Mouse (Mus musculus): ENCODE measurements around the gene Jhy. TPM values are rescaled to one million over a fixed set of nuclear protein-coding genes. Genes with fewer than 3 reads are reported as not detected.

The Jhy gene
- polyA plus RNA-seq, 1 experiment: 28.7 TPM

DNA sequence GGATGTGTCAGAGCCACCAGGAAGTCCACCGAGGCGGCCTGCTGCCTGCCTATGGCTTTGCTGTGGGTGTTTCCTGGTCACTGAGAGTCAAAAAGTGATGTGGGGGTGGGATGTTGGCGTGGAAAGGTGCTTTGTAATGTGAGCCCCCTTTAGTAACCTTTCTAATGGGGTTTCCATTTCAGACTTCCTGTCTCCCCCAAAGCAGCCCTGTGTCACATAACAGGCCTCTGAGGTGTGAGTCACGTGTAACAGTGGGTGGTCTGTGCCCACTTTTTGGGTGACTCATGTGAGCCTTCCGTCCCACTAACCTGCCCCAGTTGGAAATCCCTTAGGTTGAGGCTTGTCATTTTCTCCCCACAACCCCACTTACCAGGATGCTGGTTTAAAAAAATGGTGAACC is 30.2 kb upstream of the Jhy start:
- Histone ChIP-seq H3K27ac (ENCODE audit: control insufficient read depth, insufficient read depth, low read depth, low read length) (no peak overlapping the region), H3K27me3 (ENCODE audit: control insufficient read depth, insufficient read depth, low read length) (no peaks in the 10 kb centered on the region), H3K36me3 (ENCODE audit: control insufficient read depth, insufficient read depth, low read length) (no peaks in the 10 kb centered on the region), H3K4me1 (ENCODE audit: control insufficient read depth, insufficient read depth, low read length) (peaks cover 4% of the 10 kb centered on the region), H3K4me3 (ENCODE audit: control insufficient read depth, low read depth, low read length) (peak overlapping the region; percentile 67)
- TF ChIP-seq POLR2A (IDR thresholded peaks at IDR 0.05; ENCODE audit: control insufficient read depth, low read depth, low read length): no peak
- TF ChIP-seq CTCF (IDR thresholded peaks at IDR 0.05; ENCODE audit: control insufficient read depth, insufficient read depth, insufficient replicate concordance, low read depth, low read length): no peak

DNA sequence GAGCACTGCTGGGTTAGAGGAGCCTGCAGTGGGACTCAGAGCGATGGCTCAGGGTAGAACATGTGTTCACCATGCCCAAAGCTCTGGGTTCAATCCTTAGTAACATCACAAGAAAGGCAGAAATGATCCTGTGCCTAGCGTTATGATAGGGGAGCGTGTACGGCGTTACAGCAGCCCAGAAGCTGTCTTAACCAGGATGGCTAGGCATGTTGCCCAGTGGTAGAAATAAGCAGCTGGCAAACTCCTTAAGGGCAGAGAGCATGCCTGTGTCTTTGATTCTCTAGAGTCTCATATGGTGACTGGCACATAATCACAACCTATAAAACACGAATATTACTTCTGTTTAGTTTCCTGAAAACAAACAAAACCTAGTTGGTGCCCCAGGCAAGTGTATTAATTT is 27.6 kb upstream of the Jhy start:
- Histone ChIP-seq H3K4me1 (ENCODE audit: control insufficient read depth, insufficient read depth, low read length) (peaks cover 4% of the 10 kb centered on the region), H3K4me3 (ENCODE audit: control insufficient read depth, low read depth, low read length) (no peak overlapping the region), H3K36me3 (ENCODE audit: control insufficient read depth, insufficient read depth, low read length) (no peaks in the 10 kb centered on the region), H3K27ac (ENCODE audit: control insufficient read depth, insufficient read depth, low read depth, low read length) (no peak overlapping the region), H3K27me3 (ENCODE audit: control insufficient read depth, insufficient read depth, low read length) (no peaks in the 10 kb centered on the region)
- TF ChIP-seq POLR2A (IDR thresholded peaks at IDR 0.05; ENCODE audit: control insufficient read depth, low read depth, low read length): no peak
- no peak for TF ChIP-seq CTCF (IDR thresholded peaks at IDR 0.05; ENCODE audit: control insufficient read depth, insufficient read depth, insufficient replicate concordance, low read depth, low read length)

DNA sequence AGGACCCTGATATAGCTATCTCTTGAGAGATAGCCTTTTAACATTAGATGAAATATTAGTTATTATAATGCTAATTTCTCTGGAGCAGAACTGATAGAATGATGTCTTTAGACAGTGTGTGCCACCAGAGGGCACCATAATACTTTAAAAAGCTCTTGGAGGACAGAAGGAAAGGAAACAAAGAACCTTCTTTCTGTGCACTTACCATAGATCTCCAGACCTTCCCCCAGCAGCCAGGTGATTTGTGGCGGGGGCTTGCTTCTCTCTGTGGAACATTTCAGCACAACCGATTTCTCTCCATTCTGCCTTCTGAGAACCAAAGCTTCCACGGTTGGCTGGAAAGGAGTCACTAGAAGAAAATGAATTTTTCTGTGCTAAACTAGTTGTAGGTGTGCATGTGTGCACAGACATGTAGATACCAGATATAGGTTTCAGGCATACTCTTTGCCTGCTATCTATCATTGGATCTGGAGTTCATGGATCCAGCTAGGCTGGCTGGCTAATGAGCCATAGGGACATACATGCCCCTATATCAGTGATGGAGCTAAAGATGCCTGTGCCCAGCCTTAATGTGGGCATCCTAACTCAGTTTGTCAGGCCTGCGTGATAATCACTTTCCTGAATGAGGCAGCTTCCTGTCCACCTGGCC is 26.1 kb upstream of the Jhy start:
- Histone ChIP-seq H3K4me3 (ENCODE audit: control insufficient read depth, low read depth, low read length) (no peak overlapping the region), H3K27me3 (ENCODE audit: control insufficient read depth, insufficient read depth, low read length) (no peaks in the 10 kb centered on the region), H3K4me1 (ENCODE audit: control insufficient read depth, insufficient read depth, low read length) (peaks cover 4% of the 10 kb centered on the region), H3K27ac (ENCODE audit: control insufficient read depth, insufficient read depth, low read depth, low read length) (no peak overlapping the region), H3K36me3 (ENCODE audit: control insufficient read depth, insufficient read depth, low read length) (no peaks in the 10 kb centered on the region)
- TF ChIP-seq CTCF (IDR thresholded peaks at IDR 0.05; ENCODE audit: control insufficient read depth, insufficient read depth, insufficient replicate concordance, low read depth, low read length) (no peak), POLR2A (IDR thresholded peaks at IDR 0.05; ENCODE audit: control insufficient read depth, low read depth, low read length) (no peak)

DNA sequence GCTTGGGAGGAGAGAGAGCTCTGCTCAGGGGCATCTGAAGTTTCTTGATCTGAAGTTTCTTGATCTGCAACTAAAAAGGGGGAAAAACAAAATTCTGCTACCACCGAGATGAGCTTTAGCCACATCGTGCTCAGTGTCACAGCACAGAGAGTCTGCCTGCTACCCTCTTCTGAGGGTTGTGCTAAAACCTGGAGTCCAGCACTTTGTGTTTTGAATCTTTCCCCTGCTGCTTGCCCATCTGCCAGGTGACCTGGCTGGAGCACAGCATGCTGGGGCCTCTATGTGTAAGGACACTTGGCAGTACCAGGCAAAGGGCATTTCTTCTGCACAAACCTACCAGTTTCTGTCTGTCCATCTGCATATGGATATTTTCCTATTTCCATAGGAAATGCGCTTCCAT is 20.4 kb upstream of the Jhy start:
- Histone ChIP-seq H3K4me3 (ENCODE audit: control insufficient read depth, low read depth, low read length) (no peak overlapping the region), H3K4me1 (ENCODE audit: control insufficient read depth, insufficient read depth, low read length) (no peaks in the 10 kb centered on the region), H3K27ac (ENCODE audit: control insufficient read depth, insufficient read depth, low read depth, low read length) (no peak overlapping the region), H3K36me3 (ENCODE audit: control insufficient read depth, insufficient read depth, low read length) (no peaks in the 10 kb centered on the region; the same call in none of the 2 replicates), H3K27me3 (ENCODE audit: control insufficient read depth, insufficient read depth, low read length) (no peaks in the 10 kb centered on the region)
- TF ChIP-seq CTCF (IDR thresholded peaks at IDR 0.05; ENCODE audit: control insufficient read depth, insufficient read depth, insufficient replicate concordance, low read depth, low read length): no peak
- TF ChIP-seq POLR2A (IDR thresholded peaks at IDR 0.05; ENCODE audit: control insufficient read depth, low read depth, low read length): no peak

DNA sequence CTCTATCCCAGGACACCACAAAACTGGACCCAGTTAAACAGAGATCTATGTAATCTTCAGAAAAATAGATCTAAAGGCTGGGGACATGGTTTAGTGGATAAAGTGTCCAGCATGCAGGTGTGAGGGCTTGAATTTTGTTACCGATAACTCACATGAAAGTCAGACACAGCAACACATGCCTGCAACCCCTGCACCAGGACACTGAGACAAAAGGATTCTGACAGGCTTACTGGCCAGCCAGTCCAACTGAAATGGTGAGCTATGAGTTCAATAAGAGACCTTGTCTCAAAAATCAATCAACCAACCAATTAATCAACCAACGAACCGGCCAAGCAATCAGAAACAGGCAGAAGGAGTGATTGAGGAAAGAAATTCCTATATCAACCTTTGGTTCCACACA is 19.8 kb upstream of the Jhy start:
- Histone ChIP-seq H3K27ac (ENCODE audit: control insufficient read depth, insufficient read depth, low read depth, low read length) (no peak overlapping the region), H3K36me3 (ENCODE audit: control insufficient read depth, insufficient read depth, low read length) (no peaks in the 10 kb centered on the region; the same call in none of the 2 replicates), H3K4me3 (ENCODE audit: control insufficient read depth, low read depth, low read length) (no peak overlapping the region), H3K4me1 (ENCODE audit: control insufficient read depth, insufficient read depth, low read length) (no peaks in the 10 kb centered on the region), H3K27me3 (ENCODE audit: control insufficient read depth, insufficient read depth, low read length) (no peaks in the 10 kb centered on the region)
- no peak for TF ChIP-seq POLR2A (IDR thresholded peaks at IDR 0.05; ENCODE audit: control insufficient read depth, low read depth, low read length)
- no peak for TF ChIP-seq CTCF (IDR thresholded peaks at IDR 0.05; ENCODE audit: control insufficient read depth, insufficient read depth, insufficient replicate concordance, low read depth, low read length)

DNA sequence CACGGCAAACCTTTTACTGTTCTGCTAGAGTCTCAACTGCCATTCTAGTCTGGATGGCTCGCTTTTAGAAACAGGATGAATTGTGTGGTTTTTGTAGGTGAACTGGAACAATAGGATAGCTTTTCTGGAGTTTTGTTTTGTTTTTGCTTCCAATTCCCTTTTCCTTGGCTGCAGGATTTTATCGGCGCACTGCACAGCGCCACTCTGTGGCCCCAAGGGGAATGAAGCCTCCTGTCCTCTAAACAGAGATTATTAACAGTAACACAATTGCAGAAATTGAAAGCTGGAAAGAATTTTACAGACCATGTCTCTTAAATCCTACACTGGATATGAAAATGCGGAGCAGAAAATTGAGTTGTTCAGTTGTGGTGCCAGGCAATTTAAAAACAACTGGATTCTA is 18.6 kb upstream of the Jhy start:
- TF ChIP-seq CTCF (IDR thresholded peaks at IDR 0.05; ENCODE audit: control insufficient read depth, insufficient read depth, insufficient replicate concordance, low read depth, low read length) (peak; percentile 62; the same call in 1 of the 2 replicates), POLR2A (IDR thresholded peaks at IDR 0.05; ENCODE audit: control insufficient read depth, low read depth, low read length) (no peak)
- Histone ChIP-seq H3K36me3 (ENCODE audit: control insufficient read depth, insufficient read depth, low read length) (no peaks in the 10 kb centered on the region; the same call in none of the 2 replicates), H3K27ac (ENCODE audit: control insufficient read depth, insufficient read depth, low read depth, low read length) (no peak overlapping the region), H3K4me3 (ENCODE audit: control insufficient read depth, low read depth, low read length) (no peak overlapping the region), H3K4me1 (ENCODE audit: control insufficient read depth, insufficient read depth, low read length) (no peaks in the 10 kb centered on the region), H3K27me3 (ENCODE audit: control insufficient read depth, insufficient read depth, low read length) (no peaks in the 10 kb centered on the region)

DNA sequence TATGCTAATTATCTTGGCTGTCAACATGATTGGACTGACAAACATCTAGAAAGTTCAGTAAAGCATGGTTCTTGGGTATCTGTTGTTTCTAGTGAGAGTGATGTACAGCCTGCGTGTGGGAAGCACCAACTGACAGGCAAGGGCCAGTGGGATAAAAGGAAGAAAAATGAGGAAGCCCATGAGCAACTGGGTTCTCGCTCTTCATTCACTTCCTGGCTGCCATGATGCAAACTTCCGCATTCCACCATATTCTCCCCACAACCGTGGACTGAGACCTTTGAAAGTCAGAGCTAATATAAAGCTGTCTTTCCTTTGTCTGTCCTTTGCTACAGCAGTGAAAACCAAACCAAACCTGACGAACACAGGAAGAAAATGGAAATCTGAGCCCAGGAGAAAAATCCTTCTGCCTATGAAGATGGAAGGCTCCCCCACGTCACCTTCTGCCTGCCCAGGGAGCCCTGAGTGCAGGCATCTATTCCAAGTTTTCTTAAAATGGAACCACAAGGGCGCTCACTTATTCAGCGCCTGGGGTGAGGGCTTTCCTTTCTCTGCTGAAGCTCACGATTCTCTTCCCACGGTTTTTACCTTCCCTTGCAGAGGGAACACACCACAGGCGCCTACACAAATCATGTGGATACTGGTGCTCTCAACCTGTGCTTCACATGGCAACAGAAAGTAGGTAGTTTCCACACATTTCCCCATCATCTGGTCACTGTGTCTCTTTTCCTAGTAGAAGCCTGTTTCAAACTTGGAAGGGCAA is 10.3 kb upstream of the Jhy start:
- Histone ChIP-seq H3K4me3 (ENCODE audit: control insufficient read depth, low read depth, low read length) (no peak overlapping the region), H3K27ac (ENCODE audit: control insufficient read depth, insufficient read depth, low read depth, low read length) (no peak overlapping the region), H3K4me1 (ENCODE audit: control insufficient read depth, insufficient read depth, low read length) (no peaks in the 10 kb centered on the region), H3K27me3 (ENCODE audit: control insufficient read depth, insufficient read depth, low read length) (no peaks in the 10 kb centered on the region), H3K36me3 (ENCODE audit: control insufficient read depth, insufficient read depth, low read length) (no peaks in the 10 kb centered on the region; the same call in 1 of the 2 replicates)
- TF ChIP-seq POLR2A (IDR thresholded peaks at IDR 0.05; ENCODE audit: control insufficient read depth, low read depth, low read length) (no peak), CTCF (IDR thresholded peaks at IDR 0.05; ENCODE audit: control insufficient read depth, insufficient read depth, insufficient replicate concordance, low read depth, low read length) (no peak)
